Mouse (Mus musculus): ENCODE data around the gene Tubb4b.
"Not testable (repeated sequence)": the region's sequence is repeated elsewhere in the genome, so short reads cannot be mapped to it uniquely, and the experiment has no call there.

DNA sequence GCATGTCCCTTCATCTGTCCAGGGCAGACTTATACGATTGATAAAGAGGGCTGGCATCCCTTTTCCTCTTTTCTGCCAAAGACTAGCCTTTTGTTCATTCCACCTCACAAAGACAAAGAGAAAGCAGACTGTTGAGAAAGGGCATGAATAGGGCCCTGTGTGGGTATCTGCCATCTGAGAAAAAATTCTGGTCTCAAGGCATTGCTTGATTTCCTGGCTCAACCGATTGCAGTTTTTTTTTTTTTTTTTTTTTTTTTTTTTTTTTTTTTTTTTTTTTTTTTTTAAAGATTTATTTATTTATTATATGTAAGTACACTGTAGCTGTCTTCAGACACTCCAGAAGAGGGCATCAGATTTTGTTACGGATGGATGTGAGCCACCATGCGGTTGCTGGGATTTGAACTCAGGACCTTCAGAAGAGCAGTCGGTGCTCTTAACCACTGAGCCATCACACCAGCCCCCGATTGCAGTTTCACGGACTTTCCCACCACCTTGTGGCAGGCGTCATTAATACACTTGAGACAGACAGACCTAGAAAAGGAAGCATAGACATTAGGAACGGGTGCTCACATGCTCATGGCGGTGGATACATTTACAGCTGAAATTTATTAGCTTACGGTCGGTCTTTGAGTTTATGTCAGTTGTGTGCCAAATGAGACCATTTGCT lies 32.1 kb upstream of the Tubb4b start:
- not testable (repeated sequence) for TF ChIP-seq MAX (IDR thresholded peaks at IDR 0.05; ENCODE audit: low read depth); SRF (IDR thresholded peaks at IDR 0.05; ENCODE audit: control insufficient read depth, insufficient read length, low read depth); MYOG (IDR thresholded peaks at IDR 0.05; ENCODE audit: control insufficient read depth in 1 of 3, insufficient read depth in 1 of 3, insufficient read length in 2 of 3, low read depth in 2 of 3)

All from myocyte (in vitro differentiated cells).